Mouse (Mus musculus) inflammation-experienced regulatory T-cells (primary cell): ENCODE results near the gene Reck. TPM values are rescaled to one million over a fixed set of nuclear protein-coding genes. Genes with fewer than 3 reads are reported as not detected.

ENCODE experiments used
- polyA plus RNA-seq, 2 experiments: library from polyadenylated mRNA; unstranded; fragments of 100-300 nt; shearing (Covaris generic); gene quantifications; one replicate each; pipeline ENCODE4 v1.2.1; 2017

Reck gene
- polyA plus RNA-seq = 1 to 10 TPM; 4.8 to 7.1 TPM

DNA sequence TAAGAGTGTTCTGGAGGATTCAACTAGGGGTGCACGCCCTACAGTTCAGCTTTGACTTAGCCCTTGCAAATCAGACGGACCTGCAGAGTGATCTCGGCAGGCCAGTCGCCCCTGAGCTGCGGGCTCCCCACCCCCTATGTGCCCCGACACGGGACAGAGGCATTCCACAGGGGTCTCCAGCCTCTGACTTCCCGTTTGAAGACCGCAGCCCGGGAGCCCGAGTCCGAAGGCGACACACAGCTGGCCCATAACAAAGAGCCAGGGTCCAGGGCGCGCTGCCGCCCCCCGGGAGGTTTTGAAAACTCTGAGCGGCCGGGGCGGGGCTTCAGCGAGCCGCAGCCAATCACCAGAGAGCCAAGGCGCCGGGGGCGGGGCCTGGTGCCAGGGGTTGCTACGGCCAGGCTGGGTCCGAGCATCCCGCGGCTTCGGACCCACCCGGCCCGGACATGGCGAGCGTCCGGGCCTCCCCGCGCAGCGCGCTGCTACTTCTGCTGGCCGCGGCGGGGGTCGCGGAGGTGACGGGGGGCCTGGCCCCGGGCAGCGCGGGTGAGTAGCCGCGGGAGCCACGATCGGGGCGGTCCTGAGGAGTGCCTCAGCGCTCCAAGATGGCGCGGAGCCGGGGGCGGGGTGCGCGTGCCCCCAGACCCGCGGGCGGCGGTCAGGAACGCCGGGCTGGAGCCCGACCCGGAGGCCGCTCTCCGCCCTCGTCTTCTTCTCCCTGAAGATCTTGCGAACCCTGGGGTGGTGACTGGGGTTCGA lies at the start of gene Reck:
Reck (plus strand) TSS at position 371 of the 759 bp plus-strand sequence.

DNA sequence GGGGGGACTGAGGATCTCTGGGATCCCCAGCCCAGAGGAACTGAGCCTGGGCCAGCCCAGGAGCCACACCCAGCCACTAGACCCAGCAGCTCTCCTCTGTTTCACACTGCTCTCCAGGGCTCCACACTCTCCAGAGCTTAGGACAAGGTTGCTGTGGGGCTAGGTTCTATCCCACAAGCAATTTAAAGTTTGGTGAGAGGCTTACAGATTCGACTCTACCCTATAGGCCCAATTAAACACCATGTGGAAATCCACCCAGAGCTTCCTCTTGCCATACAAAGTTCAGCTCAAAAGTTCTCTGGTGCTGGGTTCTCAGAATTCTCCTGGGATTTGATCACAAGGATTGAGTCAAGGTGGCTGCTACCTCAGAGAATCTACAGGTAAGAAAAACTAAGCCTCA lies 35.2 kb upstream of the Reck start, which contains the start of gene Olfr157:
Olfr157 (minus strand) TSS at position 101 of the 400 bp plus-strand sequence.

DNA sequence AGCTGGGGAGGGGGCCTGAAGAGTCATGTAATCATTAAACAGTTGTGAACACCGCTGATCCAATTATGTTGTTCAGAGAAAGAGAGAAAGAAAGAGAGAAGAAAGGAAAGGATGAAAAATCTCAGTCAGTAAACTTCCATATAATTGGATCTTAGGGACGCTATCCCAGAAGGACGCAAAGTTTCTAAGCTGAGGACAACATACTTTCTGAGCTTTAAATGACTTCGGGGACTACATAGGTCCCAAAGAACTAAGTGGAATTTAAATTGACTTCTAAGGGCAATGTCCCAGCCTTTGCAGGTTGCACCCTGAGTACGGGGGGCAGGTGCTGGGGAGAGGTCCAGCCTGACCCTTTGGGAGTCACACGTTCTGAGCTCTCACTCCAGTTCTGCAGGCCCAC lies 24.1 kb upstream of the Reck start, which contains the start of gene Olfr155:
Olfr155 (plus strand) TSS at position 301 of the 400 bp plus-strand sequence.

DNA sequence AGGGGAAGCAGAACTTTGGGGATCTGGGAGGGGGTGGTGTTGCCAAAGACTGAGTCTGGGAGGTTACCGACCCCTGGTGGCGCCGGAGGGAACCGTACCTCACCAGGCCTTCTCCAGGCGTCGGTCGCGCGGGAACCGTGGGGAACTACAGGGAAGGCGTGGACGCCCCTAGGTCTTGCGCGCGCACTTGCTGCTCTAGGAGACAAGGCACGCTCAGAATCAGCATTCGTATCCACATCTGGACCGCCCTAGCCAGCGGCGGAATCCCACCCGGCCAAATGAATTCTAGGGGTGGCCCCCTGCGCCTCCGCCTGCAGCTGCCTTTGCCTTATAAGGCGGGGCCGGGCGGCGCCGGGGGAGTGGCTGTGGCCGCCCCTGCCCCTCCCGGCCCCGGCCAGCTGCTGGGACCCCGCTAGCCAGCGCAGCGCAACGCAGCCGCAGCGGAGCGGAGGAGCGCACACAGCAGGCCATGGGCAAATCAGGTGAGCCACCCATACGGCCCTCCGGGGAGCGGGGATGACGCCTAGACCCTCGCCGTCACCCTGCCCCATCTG lies 82.0 kb downstream of the Reck start, which contains the start of gene Glipr2:
Glipr2 (plus strand) TSS at position 110 of the 554 bp plus-strand sequence.

DNA sequence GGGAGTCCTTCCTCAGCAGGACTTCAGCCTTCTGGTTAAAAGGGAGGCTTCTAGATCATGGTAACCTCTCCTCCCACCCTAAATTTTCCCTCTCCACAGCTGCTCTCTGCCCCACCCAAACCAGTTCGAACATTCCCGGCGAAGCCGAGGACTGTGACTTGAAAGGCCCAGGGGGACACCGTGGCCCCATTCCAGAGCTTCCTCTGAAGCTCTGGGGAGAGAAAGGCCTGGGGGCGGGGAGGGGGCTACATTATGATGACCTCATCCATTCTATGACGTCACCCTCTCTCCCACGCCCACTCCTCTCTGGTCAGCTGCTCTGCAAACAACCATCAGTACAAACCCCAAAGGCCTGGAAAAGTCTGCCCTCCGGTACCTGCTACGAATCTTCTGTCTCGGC lies 107.9 kb downstream of the Reck start, which contains the start of gene Ccin:
Ccin (plus strand) TSS at position 303 of the 400 bp plus-strand sequence.

Other genes starting within 250 kb of the Reck start
- under 1 TPM; 0.53 to 0.72 TPM for gene Npr2, start 243.6 kb upstream of the Reck start, polyA plus RNA-seq
- gene Spag8, start 221.9 kb upstream of the Reck start, polyA plus RNA-seq = under 1 TPM; 0.27 to 0.81 TPM
- 10 to 100 TPM; 64.9 to 74.6 TPM for gene Hint2, start 219.1 kb upstream of the Reck start, polyA plus RNA-seq
- gene Tmem8b, start 206.6 kb upstream of the Reck start, polyA plus RNA-seq = 1 to 10 TPM; 1.4 to 2.3 TPM
- gene Fam221b, start 206.4 kb upstream of the Reck start, polyA plus RNA-seq = 1 to 10 TPM in 1 of 2 experiments, under 1 TPM in 1; 0.99 to 2.8 TPM
- not detected for gene Olfr70, start 174.7 kb upstream of the Reck start, polyA plus RNA-seq
- gene Olfr71, start 165.3 kb upstream of the Reck start, polyA plus RNA-seq = under 1 TPM in 1 of 2 experiments, not detected in 1; 0.10 TPM
- not detected for gene Hrct1, start 148.3 kb upstream of the Reck start, polyA plus RNA-seq
- gene Spaar, start 145.5 kb upstream of the Reck start, polyA plus RNA-seq = 1 to 10 TPM in 1 of 2 experiments, under 1 TPM in 1; 0.48 to 1.3 TPM
- not detected for gene Olfr159, start 104.5 kb upstream of the Reck start, polyA plus RNA-seq
- gene Olfr156, start 51.6 kb upstream of the Reck start, polyA plus RNA-seq = under 1 TPM; 0.08 to 0.32 TPM
- 1 to 10 TPM in 1 of 2 experiments, under 1 TPM in 1; 0.19 to 1.4 TPM for gene Olfr157, start 35.3 kb upstream of the Reck start, polyA plus RNA-seq
- gene Olfr155, start 24.0 kb upstream of the Reck start, polyA plus RNA-seq = under 1 TPM; 0.43 to 0.98 TPM
- gene Glipr2, start 81.9 kb downstream of the Reck start, polyA plus RNA-seq = 100 to 1,000 TPM; 181 to 284 TPM
- not detected for gene Ccin, start 108.0 kb downstream of the Reck start, polyA plus RNA-seq
- gene Clta, start 128.9 kb downstream of the Reck start, polyA plus RNA-seq = 100 to 1,000 TPM; 154 to 183 TPM
- gene Gne, start 208.6 kb downstream of the Reck start, polyA plus RNA-seq = 10 to 100 TPM; 60.5 to 63.1 TPM